Mouse (Mus musculus): ENCODE measurements around the gene Phkg2.
A peak's percentile ranks its signal among the peaks of the same experiment; 100 is the strongest.
"Not testable (repeated sequence)": the region's sequence is repeated elsewhere in the genome, so short reads cannot be mapped to it uniquely, and the experiment has no call there.

Gene Phkg2

GRCm38 (mm10) chr7:127602903-127603302 is 29.8 kb downstream of the Phkg2 start:
- no peak for DNase-seq (ENCODE audit: low read depth, low spot score)

DNA sequence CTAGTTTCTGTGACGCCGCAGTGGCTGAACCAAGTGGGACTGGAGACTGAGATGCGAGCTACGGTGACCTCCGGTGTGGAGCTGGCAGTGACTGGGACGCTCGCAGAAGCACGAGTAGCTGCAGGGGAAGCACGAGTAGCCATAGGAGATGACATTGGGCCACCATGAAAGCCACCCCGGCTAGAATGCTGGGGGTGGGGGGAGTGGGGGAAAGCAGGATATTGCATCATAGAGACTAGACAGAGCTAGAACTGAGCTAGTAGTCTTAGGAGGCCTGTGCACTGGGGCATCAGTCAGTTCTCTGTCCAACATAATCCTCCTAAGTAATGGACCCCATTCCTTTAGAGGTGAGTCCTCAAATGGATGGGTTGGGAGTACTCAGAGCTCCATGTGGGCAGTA is 31.1 kb downstream of the Phkg2 start:
- DNase-seq (ENCODE audit: low read depth, low spot score): no peak

- DNase-seq (ENCODE audit: low read depth, low spot score): no peak
These were observed 34.0 kb downstream of the Phkg2 start for GRCm38 (mm10) chr7:127607150-127607549.

- DNase-seq (ENCODE audit: low read depth, low spot score): peak; percentile 41
These were observed 37.9 kb downstream of the Phkg2 start for GRCm38 (mm10) chr7:127611011-127611410.

- peak; percentile 61 for DNase-seq (ENCODE audit: low read depth, low spot score)
These were observed 38.4 kb downstream of the Phkg2 start for GRCm38 (mm10) chr7:127611561-127611960.

DNA sequence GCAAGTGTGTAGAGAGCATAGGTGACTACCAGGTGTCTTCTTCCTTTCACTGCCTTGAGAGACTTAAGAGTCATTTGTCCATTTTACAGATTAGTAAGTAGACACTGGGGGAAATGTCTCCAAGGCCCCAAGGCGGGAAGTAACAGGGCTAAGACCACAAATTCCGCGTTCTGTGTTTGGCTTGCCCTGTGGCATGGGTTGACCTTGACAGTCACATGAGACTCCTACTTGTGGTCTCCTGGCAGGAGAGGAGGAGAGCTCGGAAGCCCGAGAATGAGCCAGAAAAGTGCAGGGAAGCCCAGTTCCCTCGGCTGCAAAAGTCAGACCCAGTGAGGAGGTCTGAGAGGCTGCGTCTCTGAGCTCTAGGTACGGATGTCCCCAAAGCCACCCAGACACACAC is 40.4 kb downstream of the Phkg2 start:
- DNase-seq (ENCODE audit: low read depth, low spot score): no peak

DNA sequence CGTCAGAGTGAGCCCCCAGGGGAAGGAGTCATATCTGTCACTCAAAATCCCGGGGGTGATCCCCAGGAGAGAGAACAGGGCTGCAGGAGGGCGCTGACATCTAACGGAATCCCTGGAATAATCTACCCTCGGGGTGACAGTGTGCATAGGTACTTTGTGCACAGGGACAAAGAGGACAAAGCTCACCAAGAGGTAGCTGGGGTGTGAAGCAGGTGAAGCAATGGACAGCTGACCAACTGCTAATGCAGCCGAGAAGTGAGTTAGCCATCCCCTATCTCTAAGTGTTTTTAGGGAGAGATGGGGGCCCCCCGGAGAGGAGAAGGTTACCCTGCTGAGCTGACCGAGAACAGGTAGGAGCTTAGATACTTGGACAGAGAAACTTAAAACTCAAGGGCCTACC is 41.0 kb downstream of the Phkg2 start:
- no peak for DNase-seq (ENCODE audit: low read depth, low spot score)

GRCm38 (mm10) chr7:127614511-127614890 is 41.4 kb downstream of the Phkg2 start:
- DNase-seq (ENCODE audit: low read depth, low spot score): no peak

GRCm38 (mm10) chr7:127614891-127615843 is 42.0 kb downstream of the Phkg2 start, which contains the start of gene Zfp629:
TSS of gene Zfp629 (minus strand) at chr7:127615797.
- DNase-seq (ENCODE audit: low read depth, low spot score): peak; percentile 47

DNA sequence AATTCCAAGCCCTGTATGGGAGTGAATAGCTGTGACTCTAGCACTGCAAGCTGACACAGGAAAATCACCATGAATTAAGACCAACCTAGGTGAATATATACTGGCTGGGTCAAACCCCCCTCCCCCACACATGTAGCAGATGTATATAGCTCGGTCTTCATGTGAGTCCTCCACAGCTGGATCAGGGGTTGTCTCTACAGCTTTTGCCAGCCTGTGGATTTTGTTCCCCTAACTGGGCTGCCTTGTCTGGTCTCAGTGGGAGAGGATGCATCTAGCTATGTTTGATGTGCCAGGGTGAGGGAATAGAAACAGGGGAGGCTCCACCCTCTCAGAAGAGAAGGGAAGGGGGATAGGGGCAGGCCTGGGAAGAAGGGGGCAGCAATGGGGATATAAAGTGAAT is 43.2 kb downstream of the Phkg2 start:
- no peak for DNase-seq (ENCODE audit: low read depth, low spot score)

GRCm38 (mm10) chr7:127616881-127617280 is 43.7 kb downstream of the Phkg2 start:
- DNase-seq (ENCODE audit: low read depth, low spot score): no peak

DNA sequence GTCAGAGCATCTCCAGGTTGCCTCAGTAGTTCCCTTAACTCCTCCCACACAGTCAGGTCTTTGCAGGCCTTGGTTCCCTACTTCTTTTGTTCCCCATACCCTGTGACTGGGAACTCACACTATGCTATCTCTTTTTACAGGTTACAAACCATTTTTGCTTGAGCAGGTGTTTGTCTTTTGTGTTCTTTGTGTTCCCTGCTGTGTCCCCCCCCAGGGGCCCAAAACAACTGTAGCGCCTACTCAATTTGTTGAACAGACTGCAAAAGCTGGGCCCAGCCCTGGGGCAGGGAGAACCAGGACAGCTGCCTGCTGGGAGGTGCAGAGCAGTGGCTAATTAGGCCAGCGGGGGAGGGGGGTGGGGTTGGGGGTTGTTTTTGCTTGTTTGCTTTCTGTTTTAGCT is 44.8 kb downstream of the Phkg2 start:
- no peak for DNase-seq (ENCODE audit: low read depth, low spot score)

- not testable (repeated sequence) for DNase-seq (ENCODE audit: low read depth, low spot score)
These were observed 45.3 kb downstream of the Phkg2 start for GRCm38 (mm10) chr7:127618402-127618801.

GRCm38 (mm10) chr7:127626039-127626438 is 52.9 kb downstream of the Phkg2 start:
- DNase-seq (ENCODE audit: low read depth, low spot score): no peak

DNA sequence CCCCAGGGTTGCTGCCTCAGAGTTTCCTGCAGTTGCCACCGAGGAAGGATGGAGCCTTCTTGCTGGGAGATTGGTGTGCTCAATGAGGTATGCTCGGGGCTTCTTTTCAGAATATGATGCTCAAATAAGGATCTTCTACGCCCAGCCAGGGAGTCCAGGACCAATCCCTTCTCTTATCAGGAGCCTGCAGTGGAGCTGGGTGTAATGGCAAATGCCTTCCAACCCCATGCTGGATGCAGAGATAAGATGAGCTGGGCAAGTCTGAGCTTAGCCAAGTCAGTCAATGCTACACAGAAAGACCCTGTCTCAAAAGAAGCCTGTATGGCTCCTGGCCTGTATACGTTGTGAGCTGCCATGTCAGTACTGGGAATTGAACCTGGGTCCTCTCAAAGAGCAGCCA is 53.3 kb downstream of the Phkg2 start:
- no peak for DNase-seq (ENCODE audit: low read depth, low spot score)

DNA sequence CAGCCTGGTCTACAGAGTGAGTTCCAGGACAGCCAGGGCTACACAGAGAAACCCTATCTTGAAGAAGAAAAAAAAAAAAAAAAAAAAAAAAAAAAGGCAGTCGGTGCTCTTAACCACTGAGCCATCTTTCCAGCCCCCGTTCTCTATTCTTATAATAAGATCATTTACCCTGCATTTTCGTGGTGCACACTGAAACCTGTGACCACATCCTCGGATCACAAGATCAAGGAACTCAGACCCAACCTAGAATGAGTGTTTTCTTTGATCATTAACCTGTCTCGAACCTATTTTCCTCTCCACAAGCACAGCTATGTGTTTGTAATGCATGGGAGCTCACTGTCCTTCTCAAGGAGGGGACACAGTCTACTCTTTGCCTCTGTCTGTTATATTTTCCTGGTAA is 55.5 kb downstream of the Phkg2 start:
- DNase-seq (ENCODE audit: low read depth, low spot score): no peak

DNA sequence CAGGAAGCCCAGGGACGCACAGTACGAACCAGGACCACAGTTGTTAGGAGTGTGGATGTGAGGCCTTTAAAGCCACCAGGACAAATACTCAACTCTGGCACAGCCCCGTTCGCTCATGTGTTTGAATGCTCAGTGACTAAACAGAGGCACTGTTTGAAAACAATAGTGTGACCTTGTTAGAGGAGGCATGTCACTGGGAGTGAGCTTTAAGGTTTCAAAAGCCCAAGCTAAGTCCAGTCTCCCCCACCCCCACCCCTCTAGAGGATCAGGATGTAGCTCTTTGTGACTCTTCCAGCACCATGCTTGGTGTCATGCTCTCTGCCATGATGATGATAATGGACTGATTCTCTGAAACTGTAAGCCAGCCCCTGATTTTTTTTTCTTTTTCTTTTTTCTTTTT is 58.3 kb downstream of the Phkg2 start:
- DNase-seq (ENCODE audit: low read depth, low spot score): peak; percentile 54
